Mouse (Mus musculus): ENCODE results near the gene Fam187a. TPM values are rescaled to one million over a fixed set of nuclear protein-coding genes. Genes with fewer than 3 reads are reported as not detected.

The Fam187a gene
- total RNA-seq, 2 experiments from 2014 or later = not detected

Other genes with a start within 250 kb of the Fam187a start
- not detected for gene Meioc, start 221.5 kb upstream of the Fam187a start, total RNA-seq (2021)
- 10 to 100 TPM; 67.5 to 70.1 TPM for gene Ccdc43, start 187.4 kb upstream of the Fam187a start, total RNA-seq (2021)
- gene Adam11, start 123.7 kb upstream of the Fam187a start, total RNA-seq (2021) = under 1 TPM; 0.32 to 0.79 TPM
- 1 to 10 TPM; 4.6 to 5.8 TPM for gene Gjc1, start 65.5 kb upstream of the Fam187a start, total RNA-seq (2021)
- 1 to 10 TPM; 3.5 to 6.1 TPM for gene Higd1b, start 49.3 kb upstream of the Fam187a start, total RNA-seq (2021)
- gene Eftud2, start 4.2 kb upstream of the Fam187a start, total RNA-seq (2021) = 10 to 100 TPM; 20.7 to 28.5 TPM
- not detected for gene Ccdc103, start 4.0 kb upstream of the Fam187a start, total RNA-seq (2021)
- not detected for gene Gfap, start 15.7 kb downstream of the Fam187a start, total RNA-seq (2021)
- under 1 TPM; 0.17 to 0.46 TPM for gene Kif18b, start 40.0 kb downstream of the Fam187a start, total RNA-seq (2021)
- gene C1ql1, start 61.5 kb downstream of the Fam187a start, total RNA-seq (2021) = under 1 TPM in 1 of 2 experiments, not detected in 1; 0.17 TPM
- 10 to 100 TPM; 44.6 to 47.2 TPM for gene Nmt1, start 143.0 kb downstream of the Fam187a start, total RNA-seq (2021)
- gene Dcakd, start 143.2 kb downstream of the Fam187a start, total RNA-seq (2021) = 10 to 100 TPM; 16.2 to 19.8 TPM
- gene Plcd3, start 216.5 kb downstream of the Fam187a start, total RNA-seq (2021) = 1 to 10 TPM; 3.8 to 4.0 TPM
- gene Acbd4, start 216.5 kb downstream of the Fam187a start, total RNA-seq (2021) = 10 to 100 TPM; 26.8 to 31.1 TPM
- 10 to 100 TPM; 14.7 to 17.0 TPM for gene Hexim1, start 231.1 kb downstream of the Fam187a start, total RNA-seq (2021)
- gene Hexim2, start 247.3 kb downstream of the Fam187a start, total RNA-seq (2021) = 1 to 10 TPM; 2.1 to 2.9 TPM